Mouse (Mus musculus): ENCODE measurements around the gene 1700037H04Rik. TPM values are rescaled to one million over a fixed set of nuclear protein-coding genes. Genes with fewer than 3 reads are reported as not detected.

The 1700037H04Rik gene
- polyA plus RNA-seq, 1 experiment from 2014 or later, result 142 TPM

Other genes starting within 250 kb of the 1700037H04Rik start
- gene Gfra4, start 117.0 kb downstream of the 1700037H04Rik start, polyA plus RNA-seq (2016; fragmentation: Nextera tagmentation; extraction: Ambion mirVana), result 4.9 and 6.1 TPM in 2 replicates
- 0.29 and 0.55 TPM in 2 replicates for gene Adam33, start 96.3 kb downstream of the 1700037H04Rik start, polyA plus RNA-seq (2016; fragmentation: Nextera tagmentation; extraction: Ambion mirVana)
- 0.10 and 0.16 TPM in 2 replicates for gene Siglec1, start 73.3 kb downstream of the 1700037H04Rik start, polyA plus RNA-seq (2016; fragmentation: Nextera tagmentation; extraction: Ambion mirVana)
- gene Hspa12b, start 32.8 kb downstream of the 1700037H04Rik start, polyA plus RNA-seq (2016; fragmentation: Nextera tagmentation; extraction: Ambion mirVana), result 6.4 and 7.6 TPM in 2 replicates
- gene Gm11037, start 26.6 kb downstream of the 1700037H04Rik start, polyA plus RNA-seq (2016; fragmentation: Nextera tagmentation; extraction: Ambion mirVana), result not detected in 2 replicates
- 9.7 and 12.8 TPM in 2 replicates for gene Cenpb, start 20.0 kb upstream of the 1700037H04Rik start, polyA plus RNA-seq (2016; fragmentation: Nextera tagmentation; extraction: Ambion mirVana)
- 99.7 and 116 TPM in 2 replicates for gene Cdc25b, start 26.9 kb upstream of the 1700037H04Rik start, polyA plus RNA-seq (2016; fragmentation: Nextera tagmentation; extraction: Ambion mirVana)
- gene Spef1, start 27.2 kb upstream of the 1700037H04Rik start, polyA plus RNA-seq (2016; fragmentation: Nextera tagmentation; extraction: Ambion mirVana), result 5.2 and 5.4 TPM in 2 replicates
- 27.2 and 32.7 TPM in 2 replicates for gene Ap5s1, start 47.0 kb upstream of the 1700037H04Rik start, polyA plus RNA-seq (2016; fragmentation: Nextera tagmentation; extraction: Ambion mirVana)
- gene Mavs, start 74.0 kb upstream of the 1700037H04Rik start, polyA plus RNA-seq (2016; fragmentation: Nextera tagmentation; extraction: Ambion mirVana), result 16.4 and 19.0 TPM in 2 replicates
- 44.9 and 46.8 TPM in 2 replicates for gene Pank2, start 102.4 kb upstream of the 1700037H04Rik start, polyA plus RNA-seq (2016; fragmentation: Nextera tagmentation; extraction: Ambion mirVana)
- gene Rnf24, start 192.8 kb upstream of the 1700037H04Rik start, polyA plus RNA-seq (2016; fragmentation: Nextera tagmentation; extraction: Ambion mirVana), result 7.9 and 10.6 TPM in 2 replicates

Data from hindbrain, embryonic 10.5 days (tissue).